Mouse (Mus musculus): Measurements from ENCODE around the gene Specc1l.
"Not testable (repeated sequence)": the region's sequence is repeated elsewhere in the genome, so short reads cannot be mapped to it uniquely, and the experiment has no call there.

Specc1l gene

DNA sequence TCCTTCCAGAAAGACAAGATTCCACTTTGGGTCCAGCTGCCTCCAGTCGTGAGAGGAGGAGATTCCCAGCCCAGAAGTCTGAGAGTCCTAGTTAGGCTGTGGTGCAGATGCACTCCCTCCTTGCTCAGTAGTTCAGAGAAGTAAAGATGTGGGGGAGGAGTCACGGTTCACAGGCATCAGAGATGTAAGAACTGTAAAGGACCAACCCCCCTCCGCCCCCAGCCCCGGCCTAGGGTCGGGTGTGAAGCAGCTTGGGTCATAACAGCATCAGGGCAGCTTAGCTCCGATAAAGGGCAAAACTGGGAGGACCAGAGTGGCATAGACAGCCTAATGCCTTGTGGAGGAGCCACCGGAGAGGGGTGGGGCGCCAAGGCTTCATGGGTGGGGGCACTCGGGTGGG is 104.6 kb downstream of the Specc1l start:
- in situ Hi-C loops (cut with MboI, MseI): no loop called here

DNA sequence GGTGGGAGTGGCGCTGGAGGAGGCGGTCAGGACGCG is 104.8 kb downstream of the Specc1l start, which contains the start of gene Adora2a:
Gene Adora2a (plus strand): TSS at position 6 of the 36 bp plus-strand sequence.
- in situ Hi-C loops (cut with MboI, MseI): no loop called here

GRCm38 (mm10) chr10:75316908-75317761 is 105.3 kb downstream of the Specc1l start:
- in situ Hi-C loops (cut with MboI, MseI): no loop called here

- in situ Hi-C loops (cut with MboI, MseI): no loop called here
Observed at GRCm38 (mm10) chr10:75318206-75318605, 106.3 kb downstream of the Specc1l start.

- in situ Hi-C loops (cut with MboI, MseI): no loop called here
Observed at GRCm38 (mm10) chr10:75320321-75320720, 108.4 kb downstream of the Specc1l start.

GRCm38 (mm10) chr10:75322966-75323365 is 111.1 kb downstream of the Specc1l start:
- in situ Hi-C loops (cut with MboI, MseI): no loop called here

GRCm38 (mm10) chr10:75323986-75324385 is 112.1 kb downstream of the Specc1l start:
- in situ Hi-C loops (cut with MboI, MseI): no loop called here

GRCm38 (mm10) chr10:75324391-75324790 is 112.5 kb downstream of the Specc1l start:
- in situ Hi-C loops (cut with MboI, MseI): no loop called here

DNA sequence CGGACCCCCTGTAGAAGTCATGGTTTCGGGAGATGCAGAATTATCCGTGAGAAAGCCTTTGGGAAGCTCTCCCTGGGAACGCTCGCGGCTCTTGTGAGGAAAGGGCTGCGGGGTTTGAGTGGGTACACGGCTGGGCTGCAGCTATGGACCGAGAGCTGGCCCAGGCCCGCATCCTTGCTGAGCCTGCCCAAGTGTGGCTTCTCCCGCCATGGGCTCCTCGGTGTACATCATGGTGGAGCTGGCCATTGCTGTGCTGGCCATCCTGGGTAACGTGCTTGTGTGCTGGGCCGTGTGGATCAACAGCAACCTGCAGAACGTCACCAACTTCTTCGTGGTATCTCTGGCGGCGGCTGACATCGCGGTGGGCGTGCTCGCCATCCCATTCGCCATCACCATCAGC is 113.9 kb downstream of the Specc1l start:
- in situ Hi-C loops (cut with MboI, MseI): loop anchor here (5.0 kb wide), 1 partner anchor 111 kb away; no protein-coding TSS in a partner anchor

DNA sequence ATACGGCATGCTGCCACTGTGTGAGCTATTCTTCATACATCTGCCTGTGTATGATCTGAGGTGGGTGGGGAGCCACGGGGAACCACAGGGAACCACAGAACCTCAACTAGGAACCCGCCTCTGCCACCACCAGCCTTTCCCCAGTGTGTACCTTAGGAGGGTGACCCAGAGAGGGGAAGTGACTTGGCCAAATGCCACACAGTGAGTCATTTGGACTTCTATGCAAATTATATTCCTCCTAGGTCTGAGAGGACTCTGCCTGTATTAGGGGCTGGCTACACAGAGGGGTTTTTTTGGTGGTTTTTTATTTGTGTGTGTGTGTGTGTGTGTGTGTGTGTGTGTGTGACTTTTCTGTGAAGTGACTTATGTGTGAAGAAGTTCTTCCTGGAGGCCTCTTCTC is 114.7 kb downstream of the Specc1l start:
- in situ Hi-C loops (cut with MboI, MseI): loop anchor here (5.0 kb wide), 1 partner anchor 111 kb away; no protein-coding TSS in a partner anchor

DNA sequence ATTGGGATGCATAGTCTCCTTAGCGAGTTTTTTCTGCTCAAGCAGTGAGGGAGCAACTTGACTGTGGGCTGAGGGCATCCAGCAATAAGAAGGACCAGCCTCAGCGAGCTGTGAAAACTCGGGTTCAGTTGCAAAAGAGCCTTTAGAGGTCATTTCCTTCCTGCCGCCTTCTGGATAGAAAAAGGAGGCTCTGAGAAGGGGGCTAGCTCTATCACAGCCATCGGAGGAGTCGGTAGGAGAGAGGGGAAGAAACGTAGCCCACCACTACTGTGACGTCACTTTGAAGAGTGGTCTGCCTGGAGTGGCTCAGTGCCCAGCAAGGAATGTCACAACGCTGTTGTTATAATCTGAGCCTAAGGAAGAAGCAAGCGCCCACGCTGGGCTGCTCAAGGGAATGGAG is 115.2 kb downstream of the Specc1l start:
- in situ Hi-C loops (cut with MboI, MseI): loop anchor here (5.0 kb wide), 1 partner anchor 110 kb away; no protein-coding TSS in a partner anchor

DNA sequence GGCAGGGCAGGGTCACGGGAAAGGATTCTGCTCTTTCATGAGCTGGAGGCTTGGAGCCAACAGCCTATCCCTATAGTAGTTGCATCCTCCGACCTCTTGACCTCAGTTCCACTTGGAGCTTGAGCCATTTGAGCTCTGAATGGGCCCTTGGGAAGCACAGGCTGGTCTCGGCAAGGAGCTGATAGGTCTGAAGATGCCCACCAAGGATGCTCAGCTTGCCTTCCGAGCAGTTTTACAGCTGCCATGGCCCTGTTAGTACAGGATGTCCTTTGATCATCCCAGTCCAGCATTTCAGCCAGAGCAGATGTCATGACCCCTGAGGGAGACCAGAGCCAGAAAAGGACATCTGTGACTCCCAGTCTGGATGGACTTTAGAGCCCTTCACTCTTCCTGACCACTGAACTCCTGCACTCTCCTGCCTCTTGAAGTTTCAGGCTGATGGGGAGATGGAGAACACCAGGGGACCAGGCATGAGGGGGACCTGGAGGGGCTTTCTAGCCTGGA is 116.4 kb downstream of the Specc1l start:
- in situ Hi-C loops (cut with MboI, MseI): loop anchor here (5.0 kb wide), 1 partner anchor 109 kb away; no protein-coding TSS in a partner anchor

GRCm38 (mm10) chr10:75332268-75332667 is 120.4 kb downstream of the Specc1l start:
- in situ Hi-C loops (cut with MboI, MseI): no loop called here

DNA sequence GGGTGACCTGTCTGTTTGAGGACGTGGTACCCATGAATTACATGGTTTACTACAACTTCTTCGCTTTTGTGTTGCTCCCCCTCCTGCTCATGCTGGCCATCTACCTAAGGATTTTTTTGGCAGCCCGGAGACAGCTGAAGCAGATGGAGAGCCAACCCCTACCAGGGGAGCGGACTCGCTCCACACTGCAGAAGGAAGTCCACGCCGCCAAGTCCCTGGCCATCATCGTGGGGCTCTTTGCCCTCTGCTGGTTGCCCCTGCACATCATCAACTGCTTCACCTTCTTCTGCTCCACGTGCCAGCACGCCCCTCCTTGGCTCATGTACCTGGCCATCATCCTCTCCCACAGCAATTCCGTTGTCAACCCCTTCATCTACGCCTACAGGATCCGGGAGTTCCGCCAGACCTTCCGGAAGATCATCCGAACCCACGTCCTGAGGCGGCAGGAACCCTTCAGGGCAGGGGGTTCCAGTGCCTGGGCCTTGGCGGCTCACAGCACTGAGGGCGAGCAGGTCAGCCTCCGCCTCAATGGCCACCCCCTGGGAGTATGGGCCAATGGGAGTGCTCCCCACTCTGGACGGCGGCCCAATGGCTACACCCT is 121.4 kb downstream of the Specc1l start:
- in situ Hi-C loops (cut with MboI, MseI): no loop called here

GRCm38 (mm10) chr10:75334175-75334574 is 122.3 kb downstream of the Specc1l start:
- in situ Hi-C loops (cut with MboI, MseI): no loop called here

DNA sequence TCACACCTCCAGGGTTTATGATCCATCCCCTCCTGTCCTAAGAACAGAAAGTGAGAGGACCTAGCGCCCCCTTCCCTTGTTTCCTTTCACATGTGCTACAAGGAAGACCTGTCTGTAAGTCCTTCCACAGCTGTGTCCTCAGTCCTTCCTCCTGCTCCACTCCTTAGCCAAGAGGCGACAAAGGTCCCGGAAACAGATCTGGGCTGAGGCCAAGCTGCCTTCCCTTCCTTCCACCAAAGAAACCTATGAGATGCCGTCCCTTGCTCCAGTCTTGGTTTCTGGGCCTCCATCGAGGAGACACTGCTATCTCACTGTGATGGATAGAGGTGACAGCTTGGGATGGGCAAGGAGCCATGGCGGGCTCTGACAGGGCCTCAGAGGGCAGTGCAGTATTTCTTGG is 123.2 kb downstream of the Specc1l start:
- in situ Hi-C loops (cut with MboI, MseI): no loop called here

DNA sequence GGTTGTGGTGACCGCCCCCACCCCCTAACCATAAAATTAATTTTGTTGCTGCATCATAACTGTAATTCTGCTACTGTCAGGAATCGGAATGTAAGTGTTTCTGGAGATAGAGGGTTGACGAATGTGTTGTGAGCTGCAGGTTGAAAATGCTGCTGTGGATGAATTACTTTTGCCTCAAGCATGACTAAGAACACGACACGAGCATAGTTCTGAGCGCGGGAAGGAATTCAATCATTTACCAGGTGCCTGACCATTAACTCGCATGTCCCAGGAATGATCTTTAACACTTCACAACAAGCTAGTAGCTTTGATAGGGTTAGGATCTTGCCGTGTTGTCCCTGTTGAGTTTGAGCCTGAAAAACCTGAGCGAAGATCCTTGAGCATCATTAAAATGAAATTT is 125.4 kb downstream of the Specc1l start:
- in situ Hi-C loops (cut with MboI, MseI): no loop called here

DNA sequence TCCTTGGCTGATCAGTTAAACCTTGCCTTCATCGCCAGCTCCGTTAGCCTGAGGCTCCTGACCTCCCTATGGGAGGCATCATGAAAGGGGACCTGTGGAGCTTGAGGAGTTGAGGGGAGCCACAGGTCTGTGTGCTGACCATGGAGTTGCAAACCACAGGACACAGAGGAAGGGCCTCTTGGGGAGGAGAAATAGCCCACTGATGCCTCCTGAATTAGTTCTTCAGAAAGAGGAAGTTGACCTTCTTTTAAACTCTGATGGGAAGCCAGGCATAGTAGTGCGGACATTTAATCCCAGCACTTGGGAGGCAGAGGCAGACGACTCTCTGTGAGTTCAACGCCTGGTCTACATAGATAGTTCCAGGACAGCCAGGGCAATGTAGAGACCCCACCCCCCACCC is 127.0 kb downstream of the Specc1l start:
- in situ Hi-C loops (cut with MboI, MseI): no loop called here

GRCm38 (mm10) chr10:75339377-75339776 is 127.5 kb downstream of the Specc1l start:
- in situ Hi-C loops (cut with MboI, MseI): no loop called here

DNA sequence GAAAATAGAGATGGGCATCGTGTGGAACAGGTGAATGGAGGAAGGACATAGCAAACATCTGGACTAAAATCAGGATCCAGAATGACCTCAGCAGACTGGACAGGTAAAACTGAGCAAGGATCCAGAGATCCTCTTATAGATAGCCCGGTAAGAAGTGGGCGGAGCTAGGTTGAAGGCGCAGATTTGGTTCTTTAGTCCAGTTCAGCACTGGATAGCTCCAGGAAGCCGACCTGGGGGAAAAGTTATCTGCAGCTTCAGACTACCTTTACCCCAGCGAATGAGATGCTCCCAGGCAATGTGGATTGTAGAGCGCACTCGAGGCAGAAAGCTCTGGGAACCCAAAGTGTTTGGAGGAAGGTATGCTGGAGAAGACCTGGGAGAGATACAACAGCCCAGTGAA is 130.1 kb downstream of the Specc1l start:
- in situ Hi-C loops (cut with MboI, MseI): no loop called here

DNA sequence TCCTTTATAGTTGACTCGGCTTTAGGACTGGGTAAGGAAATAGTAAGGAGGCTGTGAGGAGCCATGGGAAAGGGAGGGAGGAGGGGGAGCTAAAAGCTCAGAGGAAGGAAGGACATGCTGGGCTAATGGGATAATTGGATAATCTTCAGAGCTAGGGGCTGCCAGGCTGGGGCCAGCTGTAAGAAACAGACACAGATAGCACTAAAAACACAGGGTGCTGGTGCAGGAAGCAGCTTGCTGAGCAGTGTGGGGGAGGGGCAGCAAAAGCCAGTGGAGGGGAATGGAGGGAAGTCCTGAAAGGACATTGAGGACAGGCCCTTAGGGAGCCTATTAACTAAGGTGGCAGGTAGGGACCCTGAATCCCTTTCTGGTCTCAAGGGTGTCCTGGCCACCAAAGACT is 132.7 kb downstream of the Specc1l start:
- in situ Hi-C loops (cut with MboI, MseI): not testable (repeated sequence)

- in situ Hi-C loops (cut with MboI, MseI): no loop called here
Observed at GRCm38 (mm10) chr10:75345265-75345664, 133.4 kb downstream of the Specc1l start.

GRCm38 (mm10) chr10:75350564-75350963 is 138.7 kb downstream of the Specc1l start:
- in situ Hi-C loops (cut with MboI, MseI): no loop called here
